Mouse (Mus musculus): ENCODE measurements around the gene Gsx1.

The Gsx1 gene

GRCm38 (mm10) chr5:147235406-147236309 lies 47.2 kb downstream of the Gsx1 start:
- Histone ChIP-seq H3K9me3 (ENCODE audit: low read length) (no peaks in the 10 kb centered on the region), H3K27me3 (ENCODE audit: insufficient read depth, low read length) (peaks cover 36% of the 10 kb centered on the region), H3K4me1 (replicated peaks; ENCODE audit: low read depth, low read length) (peaks cover 5% of the 10 kb centered on the region; the same call in 1 of the 2 replicates), H3K4me3 (replicated peaks; ENCODE audit: low read length) (no peak overlapping the region), H3K36me3 (ENCODE audit: insufficient read depth, low read length) (no peaks in the 10 kb centered on the region)
- no peak for TF ChIP-seq NANOG (IDR thresholded peaks at IDR 0.05; ENCODE audit: borderline replicate concordance, low read length)
- TF ChIP-seq POU5F1 (IDR thresholded peaks at IDR 0.05; ENCODE audit: borderline replicate concordance, low read length): no peak
- no peak for TF ChIP-seq CTCF (conservative IDR thresholded peaks at IDR 0.05; ENCODE audit: low read length)
